Mouse (Mus musculus) MEL (cell line): Measurements from ENCODE around the gene Aldoart2.

Experiments
- CTCF ChIP-seq, 3 experiments: IDR thresholded peaks in 2 of 3; conservative IDR thresholded peaks in 1 of 3; 2 replicates each; pipeline ENCODE4 v1.5.1; 2011 to 2012; ENCODE audit warnings: low read length in 3 of 3, low read depth in 2 of 3, mild to moderate bottlenecking in 2 of 3, improper control_type of control experiment in 1 of 3, inconsistent platforms in 1 of 3, mixed read lengths in 1 of 3, moderate library complexity in 1 of 3; ENCODE audit not compliant: control insufficient read depth in 1 of 3, insufficient read depth in 1 of 3, poor library complexity in 1 of 3, severe bottlenecking in 1 of 3
- ELF1 ChIP-seq: IDR thresholded peaks from 2 replicates; pipeline ENCODE4 v1.6.1; 2014; ENCODE audit warnings: low read depth, mild to moderate bottlenecking, inconsistent platforms, low read length, improper control_type of control experiment, moderate library complexity
- EP300 ChIP-seq, 2 experiments: IDR thresholded peaks; 2 replicates each; pipeline ENCODE4 v1.6.1; 2011; ENCODE audit warnings: improper control_type of control experiment in 2 of 2, low read length in 2 of 2, low read depth in 1 of 2, mild to moderate bottlenecking in 1 of 2
- KAT2A ChIP-seq: conservative IDR thresholded peaks from 2 replicates; pipeline ENCODE4 v1.6.1; 2012; ENCODE audit warnings: low read depth, low read length, improper control_type of control experiment, inconsistent platforms
- MAX ChIP-seq: IDR thresholded peaks from 2 replicates; pipeline ENCODE4 v1.6.1; 2011; ENCODE audit warnings: low read length, improper control_type of control experiment
- POLR2A ChIP-seq, 2 experiments: IDR thresholded peaks; 2 replicates each; pipeline ENCODE4 v1.6.1; 2011 to 2012; ENCODE audit warnings: low read length in 2 of 2, mild to moderate bottlenecking in 2 of 2, control low read depth in 1 of 2, improper control_type of control experiment in 1 of 2, low read depth in 1 of 2, moderate library complexity in 1 of 2; ENCODE audit not compliant: control insufficient read depth in 1 of 2, insufficient read depth in 1 of 2, poor library complexity in 1 of 2
- POLR2AphosphoS5 ChIP-seq: IDR thresholded peaks from 2 replicates; pipeline ENCODE4 v1.6.1; 2012; ENCODE audit warnings: low read depth, borderline replicate concordance, mild to moderate bottlenecking, inconsistent platforms, low read length, moderate library complexity, mixed read lengths
- RAD21 ChIP-seq: IDR thresholded peaks from 2 replicates; pipeline ENCODE4 v1.6.1; 2011; ENCODE audit warnings: mild to moderate bottlenecking, low read depth, low read length, improper control_type of control experiment
- TCF12 ChIP-seq: IDR thresholded peaks from 2 replicates; pipeline ENCODE4 v1.6.1; 2014; ENCODE audit warnings: low read depth, mild to moderate bottlenecking, inconsistent platforms, low read length, improper control_type of control experiment, moderate library complexity
- ZC3H11A ChIP-seq: IDR thresholded peaks from 2 replicates; pipeline ENCODE4 v1.6.1; 2012; ENCODE audit warnings: low read depth, mild to moderate bottlenecking, inconsistent platforms, low read length, improper control_type of control experiment
- ZNF384 ChIP-seq: IDR thresholded peaks from 2 replicates; pipeline ENCODE4 v1.6.1; 2012; ENCODE audit warnings: low read depth, mild to moderate bottlenecking, inconsistent platforms, low read length, improper control_type of control experiment

GRCm38 (mm10) chr12:55563742-55564141, 1.3 kb upstream of the Aldoart2 start:
- TF ChIP-seq ZC3H11A, result no peak
- no peak for TF ChIP-seq MAX
- no peak for TF ChIP-seq POLR2AphosphoS5
- no peak for TF ChIP-seq CTCF (IDR thresholded peaks at IDR 0.05 in 2 of 3, conservative IDR thresholded peaks at IDR 0.05 in 1 of 3; ENCODE audit: control insufficient read depth in 1 of 3, insufficient read depth in 1 of 3, low read depth in 2 of 3, low read length in 3 of 3, poor library complexity in 1 of 3, severe bottlenecking in 1 of 3)
- TF ChIP-seq POLR2A (IDR thresholded peaks at IDR 0.05; ENCODE audit: control insufficient read depth in 1 of 2, insufficient read depth in 1 of 2, low read depth in 1 of 2, low read length in 2 of 2, poor library complexity in 1 of 2), result no peak
- no peak for TF ChIP-seq TCF12
- no peak for TF ChIP-seq ELF1
- TF ChIP-seq RAD21, result no peak
- no peak for TF ChIP-seq EP300 (IDR thresholded peaks at IDR 0.05; ENCODE audit: low read depth in 1 of 2, low read length in 2 of 2)
- no peak for TF ChIP-seq KAT2A
- TF ChIP-seq ZNF384, result no peak
